Mouse (Mus musculus) embryonic fibroblast, embryonic 13.5 days (primary cell): ENCODE data around the gene Cln3.

Experiments used
- CTCF ChIP-seq: IDR thresholded peaks from 2 replicates; pipeline ENCODE4 v1.5.1; 2011; ENCODE audit warnings: mild to moderate bottlenecking, control low read depth, low read length, moderate library complexity, borderline replicate concordance; ENCODE audit not compliant: insufficient read depth
- POLR2A ChIP-seq: IDR thresholded peaks from 2 replicates; pipeline ENCODE4 v1.6.1; 2011; ENCODE audit warnings: low read depth, mild to moderate bottlenecking, control low read depth, low read length, moderate library complexity

GRCm38 (mm10) chr7:126565693-126566092, 19.9 kb downstream of the Cln3 start:
- no peak for TF ChIP-seq CTCF
- peak; percentile 84 for TF ChIP-seq POLR2A
